Mouse (Mus musculus) hematopoietic stem cell, adult 5-6 weeks (primary cell): ENCODE data around the gene Mapk12. TPM values are rescaled to one million over a fixed set of nuclear protein-coding genes. Genes with fewer than 3 reads are reported as not detected.

Experiments used
- ATAC-seq, 2 experiments: fragments of 125-278 bp in 1 of 2; replicated peaks in 1 of 2; 2 replicates each; pipeline ENCODE4 v1.8.0; 2016 to 2017; ENCODE audit warnings: inconsistent platforms in 2 of 2, mild to moderate bottlenecking in 2 of 2, moderate number of reproducible peaks in 2 of 2, low read depth in 1 of 2, moderate TSS enrichment in 1 of 2; ENCODE audit not compliant: low FRiP score in 2 of 2, poor library complexity in 2 of 2, severe bottlenecking in 2 of 2, insufficient read depth in 1 of 2, low TSS enrichment in 1 of 2
- total RNA-seq: library from RNA; stranded (forward); fragments of 172-1452, 232-1000 nt; gene quantifications from 2 replicates; pipeline ENCODE4 v1.2.3, GENCODE M21; 2017

Mapk12 gene
- total RNA-seq, 1 experiment from 2014 or later, result 5.7 TPM

DNA sequence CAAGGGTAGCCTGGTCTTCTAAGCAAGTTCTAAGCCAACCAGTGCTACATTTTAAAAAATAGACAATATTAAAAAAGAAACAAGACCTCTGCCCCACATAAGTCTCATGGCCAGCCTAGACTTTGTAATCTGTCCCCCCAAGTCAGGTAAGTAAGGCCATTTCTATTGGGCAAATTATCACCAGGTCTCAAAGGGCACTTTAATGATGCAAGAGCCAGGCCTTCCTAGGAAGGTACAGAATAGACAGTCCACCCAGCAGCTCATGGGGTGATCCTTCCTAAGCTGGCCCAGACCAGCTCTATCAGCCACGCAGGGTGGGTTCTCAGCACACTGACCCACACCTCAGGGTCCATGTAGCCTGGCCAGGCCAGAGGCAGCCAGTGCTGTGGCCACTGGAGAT lies 56.6 kb downstream of the Mapk12 start:
- no peak for ATAC-seq

Other genes starting within 250 kb of the Mapk12 start
- gene Ttll8, start 186.3 kb downstream of the Mapk12 start, total RNA-seq, result not detected in 2 replicates
- not detected in 2 replicates for gene Mlc1, start 161.7 kb downstream of the Mapk12 start, total RNA-seq
- gene Mov10l1, start 157.8 kb downstream of the Mapk12 start, total RNA-seq, result not detected in 2 replicates
- 0.56 TPM in 1 of 2 replicates, not detected in the other for gene Panx2, start 81.0 kb downstream of the Mapk12 start, total RNA-seq
- gene Trabd, start 65.6 kb downstream of the Mapk12 start, total RNA-seq, result 22.6 and 33.2 TPM in 2 replicates
- gene Selenoo, start 51.6 kb downstream of the Mapk12 start, total RNA-seq, result 18.0 and 20.2 TPM in 2 replicates
- 18.2 and 24.1 TPM in 2 replicates for gene Tubgcp6, start 17.6 kb downstream of the Mapk12 start, total RNA-seq
- 17.0 and 22.7 TPM in 2 replicates for gene Hdac10, start 12.0 kb downstream of the Mapk12 start, total RNA-seq
- gene Mapk11, start 8.9 kb upstream of the Mapk12 start, total RNA-seq, result 1.6 and 2.4 TPM in 2 replicates
- gene Plxnb2, start 40.1 kb upstream of the Mapk12 start, total RNA-seq, result 13.9 and 23.7 TPM in 2 replicates
- 3.9 and 4.8 TPM in 2 replicates for gene Dennd6b, start 55.8 kb upstream of the Mapk12 start, total RNA-seq
- 29.1 and 53.6 TPM in 2 replicates for gene Ppp6r2, start 70.8 kb upstream of the Mapk12 start, total RNA-seq
- 69.9 and 76.7 TPM in 2 replicates for gene Sbf1, start 174.6 kb upstream of the Mapk12 start, total RNA-seq
- gene Adm2, start 182.0 kb upstream of the Mapk12 start, total RNA-seq, result not detected in 2 replicates
- not detected in 2 replicates for gene Miox, start 193.7 kb upstream of the Mapk12 start, total RNA-seq
- gene Lmf2, start 215.0 kb upstream of the Mapk12 start, total RNA-seq, result 15.7 and 17.2 TPM in 2 replicates
- 102 and 104 TPM in 2 replicates for gene Ncaph2, start 215.0 kb upstream of the Mapk12 start, total RNA-seq
- 19.7 and 26.6 TPM in 2 replicates for gene Sco2, start 233.1 kb upstream of the Mapk12 start, total RNA-seq
- not detected in 2 replicates for gene Tymp, start 236.3 kb upstream of the Mapk12 start, total RNA-seq
- 11.7 and 21.6 TPM in 2 replicates for gene Odf3b, start 238.6 kb upstream of the Mapk12 start, total RNA-seq
- gene Klhdc7b, start 244.2 kb upstream of the Mapk12 start, total RNA-seq, result 0.10 and 0.38 TPM in 2 replicates